Comparison of ENCODE assay signal across 17 mouse cellular contexts in the genomic region with DNA sequence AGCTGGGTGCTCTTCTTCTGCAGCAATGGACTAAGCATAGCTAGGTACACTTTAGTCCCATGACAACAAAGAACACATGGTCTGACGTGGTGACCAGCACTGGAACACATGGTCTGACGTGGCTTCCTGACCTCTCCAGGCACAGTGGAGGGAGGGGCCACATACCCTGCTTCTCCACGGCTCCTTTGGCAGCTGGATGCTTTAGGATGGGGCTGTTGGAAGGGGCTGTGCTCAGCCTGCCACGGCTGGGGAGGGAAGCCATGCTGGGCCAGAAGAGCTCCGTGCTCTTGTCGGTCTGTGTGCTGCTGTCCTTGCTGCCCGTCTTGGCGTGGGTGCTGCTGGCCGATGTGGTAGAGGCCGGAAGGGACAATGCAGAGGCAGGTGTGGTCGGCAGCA. TPM values are rescaled to one million over a fixed set of nuclear protein-coding genes. Genes with fewer than 3 reads are reported as not detected.
DNase-seq lines count a peak whose midpoint lies in the region; ATAC-seq and TF ChIP-seq lines count a peak whose summit lies in the region.
"Had no signal": no experiment of that assay in that cellular context is flagged by ENCODE, and none has a peak within 500 bp of the region (broad histone marks: within the 10 kb centered on the region; RNA-seq: fewer than 3 reads in every experiment).

No protein-coding gene starts in this region.

- 59% methylated on average over 11 of the region's 11 CpGs for WGBS in embryonic facial prominence, embryonic 14.5 days
- WGBS in lung, postnatal 0 days = 75% methylated on average over 11 of the region's 11 CpGs

- no peak for TF ChIP-seq EP300 in lung, postnatal 0 days (IDR thresholded peaks at IDR 0.05)

- intact Hi-C loops in gastrocnemius, postnatal 14 days (cut with DNase I; ENCODE audit: low total_unique reads) = no loop called here

- 0 out of 2 replicates have a peak, but pooled peaks cover 3% of the 10 kb centered on the region for H3K9me3 ChIP-seq in megakaryocyte, embryonic 14.5 days
- no peaks in the 10 kb centered on the region for H3K9me3 ChIP-seq in embryonic facial prominence, embryonic 14.5 days (ENCODE audit: control insufficient read depth, low read length)
- H3K9me3 ChIP-seq in lung, postnatal 0 days (ENCODE audit: low read length) = no peaks in the 10 kb centered on the region
- H3K9me3 ChIP-seq: liver, embryonic 15.5 days had no signal

- H3K4me1 ChIP-seq in megakaryocyte, embryonic 14.5 days = peaks cover 5% of the 10 kb centered on the region; the same call in 1 of the 2 replicates
- H3K4me1 ChIP-seq in embryonic facial prominence, embryonic 14.5 days (ENCODE audit: control insufficient read depth, insufficient read depth, low read length) = no peaks in the 10 kb centered on the region
- peaks cover 5% of the 10 kb centered on the region; the same call in 1 of the 2 replicates for H3K4me1 ChIP-seq in lung, postnatal 0 days (ENCODE audit: insufficient read depth, low read depth, low read length)
- H3K4me1 ChIP-seq: liver, embryonic 15.5 days had no signal

- no peak overlapping the region for H3K4me2 ChIP-seq in embryonic facial prominence, embryonic 14.5 days (ENCODE audit: low read depth, low read length)
- H3K4me2 ChIP-seq in lung, postnatal 0 days (replicated peaks; ENCODE audit: low read depth, low read length) = no peak overlapping the region
- H3K4me2 ChIP-seq: liver, embryonic 15.5 days had no signal

- H3K4me3 ChIP-seq in megakaryocyte, embryonic 14.5 days (replicated peaks) = peak overlapping the region; percentile 11
- no peak overlapping the region for H3K4me3 ChIP-seq in embryonic facial prominence, embryonic 14.5 days (ENCODE audit: low read depth, low read length)
- no peak overlapping the region for H3K4me3 ChIP-seq in lung, postnatal 0 days (ENCODE audit: low read depth, low read length)
- H3K4me3 ChIP-seq: erythroblast, embryonic 14.5 days; liver, embryonic 15.5 days had no signal

- peaks cover 66% of the 10 kb centered on the region for H3K27me3 ChIP-seq in megakaryocyte, embryonic 14.5 days (replicated peaks)
- no peaks in the 10 kb centered on the region for H3K27me3 ChIP-seq in embryonic facial prominence, embryonic 14.5 days (replicated peaks; ENCODE audit: control insufficient read depth, insufficient read depth, low read length)
- no peaks in the 10 kb centered on the region for H3K27me3 ChIP-seq in lung, postnatal 0 days (replicated peaks; ENCODE audit: insufficient read depth, low read length)
- H3K27me3 ChIP-seq: liver, embryonic 15.5 days had no signal

- 0 out of 2 replicates have a peak overlapping the region, but pooled peaks have one; percentile 36 for H3K27ac ChIP-seq in embryonic facial prominence, embryonic 14.5 days (replicated peaks; ENCODE audit: low read depth, low read length)
- no peak overlapping the region for H3K27ac ChIP-seq in lung, postnatal 0 days (ENCODE audit: low read length)
- H3K27ac ChIP-seq: hindbrain, postnatal 0 days; liver, embryonic 15.5 days; macrophage had no signal

- no peaks in the 10 kb centered on the region for H3K36me3 ChIP-seq in megakaryocyte, embryonic 14.5 days (replicated peaks; ENCODE audit: low read length)
- H3K36me3 ChIP-seq in embryonic facial prominence, embryonic 14.5 days (ENCODE audit: control insufficient read depth, insufficient read depth, low read length) = peaks cover 94% of the 10 kb centered on the region
- peaks cover 36% of the 10 kb centered on the region; the same call in 1 of the 2 replicates for H3K36me3 ChIP-seq in lung, postnatal 0 days (ENCODE audit: insufficient read depth, low read length)

- ATAC-seq in megakaryocyte, adult 5-6 weeks (ENCODE audit: poor library complexity, severe bottlenecking) = no peak
- no peak for ATAC-seq in embryonic facial prominence, embryonic 14.5 days (ENCODE audit: low read depth)
- no peak for ATAC-seq in lung, postnatal 0 days
- ATAC-seq: forebrain, postnatal 0 days; hindbrain, postnatal 0 days had no signal

- no peak overlapping the region for H3K9ac ChIP-seq in embryonic facial prominence, embryonic 14.5 days (ENCODE audit: low read depth, low read length)
- no peak overlapping the region for H3K9ac ChIP-seq in lung, postnatal 0 days (replicated peaks; ENCODE audit: low read depth)
- H3K9ac ChIP-seq: forebrain, postnatal 0 days; liver, embryonic 15.5 days had no signal

- TF ChIP-seq CTCF in lung, postnatal 0 days (IDR thresholded peaks at IDR 0.05) = no peak

- DNase-seq in gastrocnemius, postnatal 14 days = peak; percentile 19
- no peak for DNase-seq in gastrocnemius, adult 18-20 months (ENCODE audit: low spot score)
- no peak for DNase-seq in embryonic facial prominence, embryonic 14.5 days (ENCODE audit: low spot score)
- peak; percentile 23 for DNase-seq in skeletal muscle tissue, adult 2 months (ENCODE audit: low read depth, low spot score)
- no peak for DNase-seq in lung, postnatal 0 days (ENCODE audit: low spot score)
- DNase-seq in layer of hippocampus, adult 18-20 months (ENCODE audit: low spot score in 2 of 2) = no peak
- DNase-seq: adrenal gland, postnatal 10 days; cerebellum, postnatal 10 days; forebrain, postnatal 0 days; kidney, postnatal 10 days; right cerebral cortex, postnatal 4 days had no signal

RNA-seq across cellular contexts. Expression of a gene that starts 47.9 kb away (rescaled TPM):
- total RNA-seq in gastrocnemius, postnatal 14 days (2021) = 10 to 100 TPM; 94.1 to 94.4 TPM
- 100 to 1,000 TPM; 105 to 113 TPM for total RNA-seq in gastrocnemius, adult 18-20 months (2021)
- 24.0 TPM in 1 of 2 replicates, not detected in the other for polyA plus RNA-seq in megakaryocyte, embryonic 14.5 days (2012; ENCODE audit: insufficient read depth, low replicate concordance)
- total RNA-seq in megakaryocyte, adult 5-6 weeks (2015) = 232 and 247 TPM in 2 replicates
- 323 and 364 TPM in 2 replicates for total RNA-seq in megakaryocyte, adult 5-6 weeks (2017)
- polyA plus RNA-seq in embryonic facial prominence, embryonic 14.5 days (2014; fragmentation: Nextera tagmentation; extraction: Ambion mirVana) = 135 and 141 TPM in 2 replicates
- polyA plus RNA-seq in lung, postnatal 0 days (2015; fragmentation: Nextera tagmentation; extraction: Ambion mirVana) = 125 and 126 TPM in 2 replicates
- total RNA-seq in layer of hippocampus, adult 18-20 months (2021) = 10 to 100 TPM; 83.6 to 87.8 TPM

RNA-seq across cellular contexts. Expression of a gene that starts 48.1 kb away (rescaled TPM):
- total RNA-seq in gastrocnemius, postnatal 14 days (2021) = not detected
- total RNA-seq in gastrocnemius, adult 18-20 months (2021) = not detected
- 0.07 TPM in 1 of 2 replicates, not detected in the other for polyA plus RNA-seq in megakaryocyte, embryonic 14.5 days (2012; ENCODE audit: insufficient read depth, low replicate concordance)
- total RNA-seq in megakaryocyte, adult 5-6 weeks (2015) = not detected in 2 replicates
- 0.18 TPM in 1 of 2 replicates, not detected in the other for total RNA-seq in megakaryocyte, adult 5-6 weeks (2017)
- polyA plus RNA-seq in embryonic facial prominence, embryonic 14.5 days (2014; fragmentation: Nextera tagmentation; extraction: Ambion mirVana) = 0.25 and 1.4 TPM in 2 replicates
- polyA plus RNA-seq in lung, postnatal 0 days (2015; fragmentation: Nextera tagmentation; extraction: Ambion mirVana) = 0.19 and 0.20 TPM in 2 replicates
- total RNA-seq in layer of hippocampus, adult 18-20 months (2021) = 1 to 10 TPM; 1.3 to 1.5 TPM
- polyA plus RNA-seq: erythroblast, embryonic 14.5 days; liver, embryonic 15.5 days; macrophage had no signal

Comparison
In these comparisons a context has a peak if more than half of its experiments do, and no peak if none do; other contexts are left out.
1. DNase-seq: peak in gastrocnemius, postnatal 14 days (single experiment) and skeletal muscle tissue, adult 2 months (single experiment); none in gastrocnemius, adult 18-20 months (single experiment), embryonic facial prominence, embryonic 14.5 days (single experiment), lung, postnatal 0 days (single experiment) and layer of hippocampus, adult 18-20 months (0 of 2).